Mouse (Mus musculus): ENCODE data around the gene Cers6.

The Cers6 gene

DNA sequence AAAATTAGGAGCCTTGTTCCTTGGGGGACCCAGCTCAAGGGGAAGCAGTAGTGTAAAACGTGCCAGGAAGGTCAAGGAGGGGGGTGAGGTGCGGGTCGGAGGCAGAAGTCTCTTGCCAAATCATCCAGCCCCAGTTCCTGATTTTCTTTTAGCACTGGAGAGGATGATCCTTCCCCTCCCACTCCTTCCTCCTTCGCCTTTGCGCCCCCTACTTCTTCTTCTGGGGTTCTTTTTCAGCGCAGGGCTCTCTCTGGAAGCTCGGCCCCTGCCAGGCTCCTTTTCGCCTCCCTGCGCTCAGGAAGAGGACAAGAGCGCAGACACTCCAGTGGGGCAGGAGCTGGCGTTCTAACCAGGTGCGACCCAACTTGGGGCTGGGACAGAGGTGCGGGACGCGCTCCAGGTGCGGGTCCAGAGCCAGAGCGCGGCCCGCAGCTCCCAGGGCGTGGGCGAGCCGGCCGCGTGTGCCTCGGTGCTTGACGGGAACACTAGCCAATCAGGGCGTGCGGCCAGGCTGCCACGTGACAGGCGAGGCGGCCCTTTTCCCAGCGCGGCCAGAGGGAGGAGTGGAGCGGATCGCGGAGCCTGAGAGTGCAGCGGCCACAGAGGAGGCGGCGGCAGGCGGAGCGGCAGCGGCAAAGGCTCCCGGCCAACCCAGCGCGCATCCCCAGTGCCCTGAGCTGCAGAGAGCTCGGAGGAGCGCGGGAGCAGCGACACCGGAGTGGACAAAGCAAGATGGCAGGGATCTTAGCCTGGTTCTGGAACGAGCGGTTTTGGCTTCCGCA, at the start of gene Cers6:
TSS of gene Cers6 (plus strand) at position 538 of the 782 bp plus-strand sequence.
- peak; percentile 97 for DNase-seq (ENCODE audit: low read depth, low spot score)

DNA sequence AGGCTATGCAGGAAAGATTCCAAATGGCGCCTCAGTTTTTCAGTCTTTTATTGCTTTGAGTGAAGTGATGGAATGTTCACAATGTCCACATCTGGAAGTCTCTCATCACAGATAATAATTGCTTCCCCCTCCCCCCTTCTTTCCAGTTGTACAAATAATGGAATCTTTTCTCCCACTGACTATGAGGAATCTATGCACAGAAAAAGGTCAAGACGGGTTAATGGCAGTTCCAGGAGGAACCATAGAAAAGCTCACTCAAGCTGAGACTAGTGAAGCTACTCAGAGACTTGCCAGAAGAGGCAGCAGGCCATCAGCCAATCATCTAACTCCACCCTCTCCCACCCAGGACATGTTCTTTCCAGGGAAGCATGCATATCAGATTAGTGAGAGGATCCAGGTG, 46.8 kb upstream of the Cers6 start:
- no peak for DNase-seq (ENCODE audit: low read depth, low spot score)

DNA sequence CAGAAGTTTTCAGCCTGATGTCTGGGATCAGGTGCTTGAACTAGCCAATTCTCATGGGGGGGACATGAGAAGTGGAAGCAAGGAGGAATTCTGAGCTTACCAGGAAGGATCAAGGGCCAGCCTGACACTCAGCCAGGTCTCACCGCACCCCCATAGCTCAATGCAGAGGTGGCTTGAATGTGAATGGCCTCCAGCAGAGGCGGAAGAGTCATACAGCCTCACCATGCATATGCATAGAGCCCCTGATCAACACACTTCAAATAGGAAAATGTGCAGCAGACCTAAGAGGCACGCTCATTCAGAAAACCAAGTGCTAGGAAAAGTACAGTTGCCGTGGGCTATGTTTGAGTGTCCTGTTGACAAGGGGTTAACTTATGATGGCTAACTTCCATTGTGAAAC, 42.2 kb upstream of the Cers6 start:
- peak; percentile 69 for DNase-seq (ENCODE audit: low read depth, low spot score)

DNA sequence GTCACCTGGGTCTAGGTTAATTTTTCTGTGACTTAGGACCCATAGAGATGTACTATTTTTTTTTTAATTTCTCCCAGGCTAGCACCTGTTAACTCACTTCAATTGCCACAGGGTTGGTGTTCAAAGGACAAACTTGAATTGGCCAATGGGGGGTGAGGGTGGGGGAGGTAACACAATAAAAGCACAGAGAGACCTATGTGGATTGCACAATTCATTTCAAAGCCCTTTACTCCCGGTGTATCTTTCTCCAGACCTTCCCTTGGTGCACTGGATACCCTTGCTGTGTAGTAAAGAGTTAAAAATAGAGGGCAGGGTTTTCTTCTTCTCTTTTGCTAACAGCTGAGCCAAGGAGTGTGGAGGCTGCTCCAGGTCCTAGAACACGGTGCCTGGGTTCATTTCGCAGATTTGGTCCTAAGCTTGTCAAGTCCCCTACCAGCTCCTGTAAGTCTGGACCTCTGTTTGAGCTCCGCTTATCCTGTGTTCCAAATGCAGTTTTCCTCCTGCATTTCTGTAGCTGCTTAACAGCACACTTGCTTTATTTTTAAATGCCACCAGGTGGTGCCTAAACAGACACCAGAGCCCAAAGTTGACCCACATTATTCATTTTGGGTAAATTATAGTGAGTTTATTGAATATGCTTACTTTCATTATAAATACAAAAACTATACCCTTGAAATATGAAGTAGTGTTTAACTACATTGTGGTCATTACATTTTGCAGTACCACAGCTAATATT, 38.9 kb upstream of the Cers6 start:
- DNase-seq (ENCODE audit: low read depth, low spot score), result no peak

GRCm38 (mm10) chr2:68825326-68826020, 35.8 kb upstream of the Cers6 start:
- DNase-seq (ENCODE audit: low read depth, low spot score), result peak; percentile 76

DNA sequence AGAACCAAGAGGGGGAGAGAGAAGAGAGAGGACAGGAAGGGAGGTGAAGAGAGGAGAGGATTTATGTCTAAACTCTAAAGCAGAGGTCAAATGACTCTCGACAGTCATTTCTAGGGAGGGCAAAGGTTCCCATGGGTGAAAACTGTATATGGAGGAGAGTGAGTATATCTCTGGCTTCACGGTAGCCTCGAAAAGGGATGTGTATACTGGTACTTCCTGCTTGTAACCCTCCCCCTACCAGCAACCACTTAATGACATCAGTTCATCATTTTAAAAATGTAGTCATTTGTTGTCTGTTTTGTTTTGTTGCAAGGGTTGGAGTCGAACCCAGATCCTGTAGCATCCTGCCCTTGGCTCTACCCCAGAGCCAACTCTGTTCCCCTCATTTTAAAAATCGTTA, 17.9 kb upstream of the Cers6 start:
- DNase-seq (ENCODE audit: low read depth, low spot score), result no peak

DNA sequence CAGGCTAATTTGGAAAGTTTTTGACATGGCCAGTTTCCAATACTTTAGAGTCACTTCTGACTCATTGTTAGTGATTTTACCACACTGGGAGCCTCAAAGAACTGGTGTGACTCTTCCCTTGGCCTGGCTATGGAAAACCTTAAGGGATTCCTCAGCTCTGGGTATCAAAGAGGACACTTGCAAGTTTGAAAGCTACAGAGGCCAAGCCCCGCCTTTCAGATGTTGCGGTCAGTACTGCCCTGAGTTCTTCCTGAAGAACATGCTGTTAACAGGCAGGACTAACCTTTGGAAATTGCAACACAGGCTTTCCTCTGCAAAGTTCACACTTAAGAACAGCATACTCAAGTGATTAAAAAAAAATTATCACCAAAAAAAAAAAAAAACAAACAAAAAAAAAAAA, 16.7 kb upstream of the Cers6 start:
- DNase-seq (ENCODE audit: low read depth, low spot score), result no peak

- no peak for DNase-seq (ENCODE audit: low read depth, low spot score)
Observed at GRCm38 (mm10) chr2:68845002-68845740, 16.1 kb upstream of the Cers6 start.

DNA sequence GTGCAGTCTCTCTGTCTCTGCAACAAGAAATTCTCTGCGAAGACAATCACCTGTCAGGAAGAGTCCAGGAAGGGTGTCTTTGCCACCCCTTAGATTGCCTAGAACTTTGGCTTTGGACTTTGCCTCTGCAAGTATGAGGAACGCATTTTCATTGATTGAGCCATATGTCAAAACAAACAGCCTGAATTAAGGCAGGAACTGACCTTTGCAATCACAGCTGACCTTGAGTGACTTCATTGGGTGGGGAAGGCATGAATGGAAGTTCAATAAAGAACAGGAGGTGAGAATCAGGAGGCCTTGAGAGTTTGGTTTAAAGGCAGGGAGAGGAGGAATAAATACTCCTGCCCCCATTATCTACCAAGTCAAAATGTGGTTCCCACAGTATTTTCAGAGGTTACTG, 850 bp upstream of the Cers6 start:
- peak; percentile 13 for DNase-seq (ENCODE audit: low read depth, low spot score)

DNA sequence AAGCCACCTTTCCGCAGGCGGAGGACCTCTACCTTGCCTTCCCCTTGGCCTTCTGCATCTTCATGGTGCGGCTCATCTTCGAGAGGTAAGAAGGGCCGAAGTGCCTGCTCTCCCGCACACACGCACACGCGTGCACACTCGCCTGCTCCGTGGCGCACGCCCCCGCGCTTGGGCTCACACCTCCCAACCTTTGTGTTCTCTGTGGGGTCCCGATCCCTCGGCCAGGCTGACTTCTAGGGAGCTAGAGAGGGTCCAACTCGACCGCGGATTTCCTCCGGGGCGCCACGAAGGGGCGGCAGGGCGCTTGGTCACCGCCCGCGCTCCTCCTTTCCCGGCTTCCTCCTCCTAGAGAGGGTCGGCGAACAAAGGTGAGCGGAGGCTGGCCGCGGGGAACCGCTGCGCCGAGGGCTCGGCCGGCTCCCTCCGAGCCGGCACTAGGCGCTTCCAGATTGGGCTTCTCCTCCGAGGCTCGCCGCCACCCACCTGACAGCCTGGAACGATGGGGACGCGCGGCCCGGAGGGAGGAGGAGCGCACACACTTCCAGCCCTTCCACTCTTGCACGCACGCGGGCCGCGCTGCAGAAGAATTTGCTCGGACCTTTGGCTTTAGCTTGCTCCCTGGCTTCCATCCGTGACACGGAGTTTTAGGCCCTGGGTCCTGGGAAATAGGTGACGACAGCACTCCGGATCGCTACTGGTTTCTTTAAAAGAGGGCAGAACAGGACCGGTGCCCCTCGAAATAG, 651 bp downstream of the Cers6 start:
- peak; percentile 75 for DNase-seq (ENCODE audit: low read depth, low spot score)

GRCm38 (mm10) chr2:68862464-68863266, 1.4 kb downstream of the Cers6 start:
- DNase-seq (ENCODE audit: low read depth, low spot score), result no peak

GRCm38 (mm10) chr2:68863561-68863960, 2.3 kb downstream of the Cers6 start:
- no peak for DNase-seq (ENCODE audit: low read depth, low spot score)

DNA sequence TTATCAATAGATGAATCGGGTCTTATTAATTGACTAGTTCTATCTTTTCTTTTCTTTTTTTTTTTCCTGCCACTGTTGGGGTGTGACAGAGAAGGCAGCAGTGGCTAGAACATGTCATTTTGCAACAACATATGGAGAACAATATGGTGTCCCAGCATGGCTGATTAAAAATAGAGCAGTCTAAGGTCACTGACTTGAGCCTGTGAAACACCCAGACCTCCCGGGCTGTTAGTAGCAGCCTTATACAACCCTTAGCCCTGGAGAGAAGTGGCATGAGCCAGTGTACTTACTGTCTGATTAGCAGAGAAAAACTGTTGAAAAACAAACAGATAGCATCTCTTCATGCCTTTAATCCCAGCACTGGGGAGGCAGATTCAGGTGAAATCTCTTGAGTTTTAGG, 3.1 kb downstream of the Cers6 start:
- DNase-seq (ENCODE audit: low read depth, low spot score), result no peak

- DNase-seq (ENCODE audit: low read depth, low spot score), result no peak
Observed at GRCm38 (mm10) chr2:68867148-68867547, 5.9 kb downstream of the Cers6 start.

DNA sequence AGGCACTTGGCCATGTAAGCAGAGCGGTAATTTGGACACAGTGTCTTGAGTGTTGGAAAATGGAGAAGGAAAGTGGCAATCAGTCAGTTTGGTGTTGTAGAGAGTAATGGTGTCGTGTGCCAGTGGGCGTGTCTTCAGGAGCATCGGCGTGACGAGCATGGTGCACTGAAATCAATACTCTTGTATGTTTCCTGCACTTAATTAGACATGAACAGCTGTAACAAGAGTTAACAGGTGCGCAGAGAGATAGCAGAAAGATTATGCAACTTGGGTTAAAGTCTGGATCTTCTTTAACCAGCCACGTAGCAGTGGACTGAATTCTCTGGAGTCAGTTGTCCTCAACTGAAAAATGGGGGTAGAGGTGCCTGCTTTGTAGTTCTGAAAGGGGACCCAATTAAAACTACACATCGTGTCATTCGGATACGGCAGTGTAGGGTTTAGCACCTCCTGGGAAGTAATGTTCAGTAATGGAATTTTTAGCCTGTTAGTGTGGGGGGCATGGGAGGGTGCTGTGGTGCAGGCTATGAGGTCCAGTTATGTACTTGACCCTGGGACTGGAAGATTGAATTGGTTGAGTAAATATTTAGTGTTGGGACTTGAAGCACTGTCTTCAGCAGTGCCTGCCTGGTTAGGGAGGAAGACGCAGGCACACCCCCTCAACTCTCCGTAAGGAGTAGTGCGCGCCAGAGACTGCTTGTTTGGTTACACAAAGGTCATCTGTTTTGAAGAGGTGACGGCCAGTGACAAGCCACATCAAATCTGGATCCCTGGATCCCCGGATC, 9.9 kb downstream of the Cers6 start:
- no peak for DNase-seq (ENCODE audit: low read depth, low spot score)

GRCm38 (mm10) chr2:68873086-68873485, 11.8 kb downstream of the Cers6 start:
- DNase-seq (ENCODE audit: low read depth, low spot score), result no peak

DNA sequence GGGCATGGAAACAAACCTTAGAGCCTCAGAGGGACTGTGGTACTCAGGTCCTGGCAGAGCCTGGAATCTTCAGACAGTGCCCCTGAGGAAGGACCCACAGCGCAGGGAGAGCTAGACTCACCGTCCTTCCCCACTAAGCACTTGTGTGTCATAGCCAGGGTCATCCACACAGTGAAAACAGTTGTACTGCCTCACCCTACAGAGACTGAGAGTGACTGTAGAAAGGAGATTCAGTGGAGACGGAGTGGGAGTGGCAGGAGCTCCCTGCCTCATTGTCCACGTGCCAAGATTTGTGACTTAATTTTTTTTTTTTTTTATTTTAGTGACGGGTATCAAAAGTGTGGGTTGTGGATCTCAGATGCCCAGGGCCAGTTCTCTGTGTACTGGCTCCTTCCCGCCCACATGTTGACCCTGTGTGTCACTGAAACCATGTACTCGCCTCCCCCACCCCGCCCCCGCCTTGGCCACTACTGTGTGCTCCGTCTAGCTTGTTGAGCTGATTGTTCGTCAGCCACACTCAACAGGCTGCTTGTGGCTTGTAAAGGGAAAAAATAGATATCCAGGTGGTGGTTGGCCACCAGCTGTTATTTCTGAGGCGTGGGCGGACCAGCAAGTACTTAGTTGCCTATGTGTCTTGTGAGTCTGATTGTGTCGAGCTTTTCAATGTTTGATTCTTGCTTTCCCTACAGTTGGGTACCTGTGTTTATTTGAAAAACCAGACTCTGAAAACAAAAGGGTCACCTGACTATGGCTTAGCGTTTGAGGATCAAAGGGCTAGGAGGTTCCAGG, 12.6 kb downstream of the Cers6 start:
- peak; percentile 74 for DNase-seq (ENCODE audit: low read depth, low spot score)

DNA sequence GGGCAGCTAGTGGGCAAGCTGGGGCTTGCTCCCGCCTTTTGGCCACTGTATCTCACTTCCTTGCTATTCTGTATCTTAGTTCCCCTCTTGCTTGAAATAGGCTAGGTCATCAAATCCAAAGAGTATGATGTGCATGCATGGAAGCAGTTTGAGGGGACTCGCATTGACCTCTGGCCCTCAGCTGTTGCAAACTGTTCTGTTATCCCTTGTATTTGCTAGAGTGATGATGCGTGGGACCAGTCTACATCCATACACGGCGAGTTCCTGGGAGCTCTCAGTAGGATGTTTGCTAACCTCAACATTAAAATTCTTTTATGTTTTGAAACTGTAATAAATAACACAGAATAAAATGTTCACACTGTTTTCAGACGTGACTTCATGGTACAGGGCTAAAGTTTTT, 13.3 kb downstream of the Cers6 start:
- no peak for DNase-seq (ENCODE audit: low read depth, low spot score)
